Mouse (Mus musculus) R1 (cell line): ENCODE results near the gene Mettl24.
"Not testable (repeated sequence)": the region's sequence is repeated elsewhere in the genome, so short reads cannot be mapped to it uniquely, and the experiment has no call there.

Source experiments
- DNase-seq: peaks from one replicate; pipeline ENCODE4 v3.0.0-alpha.2; 2018; ENCODE audit warnings: low read depth, low spot score

The Mettl24 gene

DNA sequence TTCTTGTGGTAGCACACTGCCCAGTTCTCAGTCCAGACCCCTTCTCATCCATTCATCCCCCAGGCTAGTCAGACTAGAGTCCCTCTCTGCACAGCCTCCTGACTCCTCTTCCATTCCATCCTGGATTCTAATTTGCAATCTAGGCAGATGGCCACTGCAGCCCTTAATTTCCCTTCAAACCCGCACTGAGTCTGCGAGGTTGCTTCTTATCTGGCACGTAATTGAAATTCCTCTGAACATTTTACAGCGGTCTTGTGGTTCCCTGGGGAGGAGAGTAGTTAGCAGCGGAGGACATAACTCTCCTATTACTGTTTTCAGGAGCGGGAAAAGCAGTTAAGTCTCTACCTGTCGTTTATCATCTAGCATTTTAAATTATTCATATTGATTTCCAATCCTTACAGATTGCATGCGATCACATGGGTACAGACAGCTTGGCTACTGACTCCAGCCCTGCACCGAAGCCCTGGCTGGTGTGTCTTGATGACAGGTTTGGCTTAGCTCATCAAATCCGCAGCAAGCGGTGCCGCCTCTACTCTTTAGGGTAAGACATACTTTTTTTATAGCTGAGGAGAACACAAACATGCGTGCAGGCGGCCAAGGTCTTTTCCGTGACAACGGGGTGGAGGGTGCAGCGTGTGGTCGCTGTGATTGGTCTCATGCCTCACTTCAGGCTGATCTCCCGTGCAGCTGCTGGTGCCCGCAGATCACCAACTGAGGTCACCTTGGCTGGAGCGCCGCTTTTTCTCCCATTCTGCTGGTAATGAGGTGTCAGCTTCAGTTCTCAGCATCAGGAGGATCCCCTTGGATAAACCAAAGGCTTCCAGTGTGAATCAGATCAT, 54.4 kb downstream of the Mettl24 start:
- no peak for DNase-seq

DNA sequence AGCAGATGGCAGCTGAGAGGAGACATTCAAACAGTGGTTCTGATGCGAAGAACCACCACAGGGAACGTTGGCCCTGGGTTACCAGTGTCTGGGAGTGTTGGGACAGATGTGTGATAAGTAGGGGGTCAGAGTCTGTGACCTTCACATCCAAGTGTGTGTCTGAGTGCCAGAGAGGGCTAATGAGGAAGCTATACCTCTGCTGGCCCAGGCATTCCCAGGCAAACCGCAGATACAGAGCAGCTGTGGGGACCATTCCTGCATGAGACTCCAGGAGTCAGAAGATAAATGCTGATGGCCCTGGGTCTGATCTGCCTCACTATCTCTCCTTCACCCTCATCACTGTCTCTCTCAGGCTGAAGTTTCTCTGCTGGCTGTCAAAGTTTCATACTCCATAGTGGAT, 57.6 kb downstream of the Mettl24 start:
- no peak for DNase-seq

DNA sequence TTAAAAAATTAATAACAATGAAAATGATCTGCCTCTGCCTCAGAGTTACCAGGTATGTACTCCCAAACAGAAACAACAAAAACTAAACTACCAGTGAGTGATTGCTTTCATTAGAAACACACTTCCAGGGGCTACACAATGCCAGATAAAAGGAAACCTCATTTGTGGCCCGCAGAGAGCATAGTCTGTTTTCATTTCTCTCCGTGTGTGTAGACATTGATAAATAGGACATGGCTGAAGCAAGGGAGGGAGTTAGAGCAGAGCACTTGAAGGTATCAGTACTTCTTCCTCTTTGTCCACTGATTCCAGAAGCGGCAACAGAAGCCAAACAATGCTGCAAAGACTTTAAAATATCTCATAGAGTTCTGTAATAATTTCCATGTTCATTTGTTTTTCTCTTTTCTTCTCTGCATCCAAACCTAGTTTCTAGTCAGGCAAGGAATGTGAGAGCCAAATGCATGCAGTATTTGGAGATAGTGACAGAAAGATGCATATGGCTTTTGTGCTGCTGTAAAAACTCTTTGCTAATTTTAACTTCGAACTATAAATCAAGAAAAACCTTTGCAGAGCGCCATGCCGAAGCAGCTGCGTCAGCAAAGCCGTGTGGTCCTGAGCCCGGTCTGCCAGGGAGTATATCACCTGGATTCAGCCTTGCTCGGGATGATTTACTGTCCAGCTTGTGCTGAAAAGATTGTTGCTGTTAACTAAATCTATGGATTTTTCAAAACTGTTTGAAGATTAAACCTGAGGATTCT, 67.4 kb downstream of the Mettl24 start:
- DNase-seq, result no peak

DNA sequence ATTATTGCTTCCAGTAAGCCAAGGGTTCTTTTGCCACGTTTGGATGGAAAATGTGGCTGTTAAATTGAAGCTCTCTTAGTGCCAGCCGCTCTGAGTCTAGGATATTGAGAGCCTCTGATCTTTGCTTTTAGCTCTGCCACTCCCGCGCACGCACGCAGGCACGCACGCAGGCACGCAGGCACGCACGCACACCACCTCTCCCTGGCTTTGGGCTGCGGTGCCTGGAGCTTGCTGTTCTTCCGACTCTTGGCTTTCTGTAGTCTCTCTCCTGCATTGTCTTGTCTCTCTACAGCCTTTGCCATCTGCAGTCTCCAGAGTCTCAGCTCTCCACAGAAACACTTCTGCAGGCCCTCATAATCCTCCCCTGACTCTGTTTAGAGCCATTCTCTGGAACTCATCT, 68.1 kb downstream of the Mettl24 start:
- peak; percentile 46 for DNase-seq

DNA sequence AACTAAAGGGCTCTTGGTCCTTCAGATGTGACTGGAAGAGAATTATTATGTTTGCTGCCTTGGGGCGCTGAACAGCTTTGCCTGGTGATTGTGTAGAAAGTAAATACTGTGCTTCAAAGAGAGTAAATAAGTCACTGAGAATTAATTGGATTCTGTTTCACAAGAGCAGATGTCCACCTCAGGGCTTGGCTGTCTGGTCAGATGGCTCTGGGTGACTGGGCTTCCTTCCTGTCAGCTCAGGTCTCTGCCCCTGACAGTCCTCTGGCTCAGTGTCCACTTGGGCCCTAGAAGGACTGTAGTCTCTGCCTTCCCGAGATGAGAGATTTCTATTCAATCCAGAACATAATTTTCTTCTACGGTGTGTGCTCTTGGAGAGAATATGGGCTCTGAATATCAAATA, 70.0 kb downstream of the Mettl24 start:
- no peak for DNase-seq

DNA sequence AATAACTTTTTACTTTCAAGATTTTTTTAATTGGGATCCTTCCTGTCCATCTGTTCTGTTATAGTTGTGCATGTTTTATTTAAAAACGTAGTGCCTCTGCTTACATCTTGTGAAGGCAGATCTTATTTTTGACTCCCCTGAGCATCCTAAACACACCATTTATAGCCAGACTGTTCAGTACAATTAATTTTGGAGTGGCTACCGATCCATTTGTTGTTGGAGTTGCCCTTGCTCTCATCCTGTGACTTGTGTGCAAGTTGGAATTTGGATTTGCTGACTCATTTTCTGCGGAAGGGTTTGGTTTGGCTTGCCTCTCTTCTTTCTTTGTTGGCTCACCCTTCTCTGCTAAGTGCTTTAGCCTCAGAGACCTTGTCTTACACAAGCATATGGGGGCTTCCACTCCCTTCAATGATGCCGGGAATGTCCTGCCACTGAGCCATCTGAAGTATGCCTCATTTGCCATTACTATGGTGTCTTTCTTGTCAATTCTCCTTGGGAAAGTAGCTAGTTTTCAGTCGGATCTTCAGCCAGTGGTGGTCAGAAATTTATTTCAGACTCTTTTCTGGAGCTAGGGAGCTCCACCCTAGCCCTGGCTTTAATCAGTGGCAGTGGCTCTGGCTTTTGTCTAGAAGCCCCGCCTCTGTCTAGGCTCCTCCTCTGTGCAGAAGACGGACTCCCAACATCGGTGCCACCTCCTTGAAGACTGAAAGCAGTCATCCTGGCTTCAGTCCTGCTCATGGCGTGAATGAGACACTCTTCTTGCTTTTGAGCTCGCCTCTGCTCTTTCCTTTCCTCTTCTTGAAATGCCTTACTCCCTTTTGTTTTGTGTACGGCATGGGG, 75.3 kb downstream of the Mettl24 start:
- no peak for DNase-seq

DNA sequence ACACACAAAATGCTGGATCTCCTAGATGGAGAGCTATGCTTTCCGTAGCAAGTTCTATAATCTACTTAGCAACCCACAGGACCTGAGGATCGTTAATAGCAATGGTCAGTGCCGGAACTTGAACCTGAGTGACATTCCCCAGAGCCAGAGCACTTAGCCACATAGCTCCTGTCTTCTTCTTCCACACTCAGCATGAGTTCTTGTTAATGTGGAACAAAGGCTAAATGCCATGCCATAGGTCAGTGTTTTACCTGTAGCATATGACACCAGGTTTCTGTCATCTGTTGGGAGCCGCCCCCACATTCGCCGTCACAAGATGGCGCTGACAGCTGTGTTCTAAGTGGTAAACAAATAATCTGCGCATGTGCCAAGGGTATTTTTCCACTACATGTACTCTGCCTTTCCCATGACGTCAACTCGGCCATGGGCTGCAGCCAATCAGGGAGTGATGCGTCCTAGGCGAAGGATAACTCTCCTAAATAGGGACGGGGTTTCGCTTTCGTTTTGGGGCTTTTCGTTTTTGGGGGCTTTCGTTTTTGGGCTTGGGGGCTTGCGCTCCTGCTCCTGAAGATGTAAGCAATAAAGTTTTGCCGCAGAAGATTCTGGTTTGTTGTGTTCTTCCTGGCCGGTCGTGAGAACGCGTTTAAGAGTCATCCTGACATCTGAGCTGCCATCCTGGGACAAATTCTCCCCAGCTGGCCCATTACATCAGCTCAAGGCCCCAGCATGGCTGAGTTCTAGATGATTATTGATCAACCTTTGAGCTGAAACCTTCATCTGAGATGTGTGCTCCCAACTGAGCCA, 76.5 kb downstream of the Mettl24 start:
- not testable (repeated sequence) for DNase-seq

DNA sequence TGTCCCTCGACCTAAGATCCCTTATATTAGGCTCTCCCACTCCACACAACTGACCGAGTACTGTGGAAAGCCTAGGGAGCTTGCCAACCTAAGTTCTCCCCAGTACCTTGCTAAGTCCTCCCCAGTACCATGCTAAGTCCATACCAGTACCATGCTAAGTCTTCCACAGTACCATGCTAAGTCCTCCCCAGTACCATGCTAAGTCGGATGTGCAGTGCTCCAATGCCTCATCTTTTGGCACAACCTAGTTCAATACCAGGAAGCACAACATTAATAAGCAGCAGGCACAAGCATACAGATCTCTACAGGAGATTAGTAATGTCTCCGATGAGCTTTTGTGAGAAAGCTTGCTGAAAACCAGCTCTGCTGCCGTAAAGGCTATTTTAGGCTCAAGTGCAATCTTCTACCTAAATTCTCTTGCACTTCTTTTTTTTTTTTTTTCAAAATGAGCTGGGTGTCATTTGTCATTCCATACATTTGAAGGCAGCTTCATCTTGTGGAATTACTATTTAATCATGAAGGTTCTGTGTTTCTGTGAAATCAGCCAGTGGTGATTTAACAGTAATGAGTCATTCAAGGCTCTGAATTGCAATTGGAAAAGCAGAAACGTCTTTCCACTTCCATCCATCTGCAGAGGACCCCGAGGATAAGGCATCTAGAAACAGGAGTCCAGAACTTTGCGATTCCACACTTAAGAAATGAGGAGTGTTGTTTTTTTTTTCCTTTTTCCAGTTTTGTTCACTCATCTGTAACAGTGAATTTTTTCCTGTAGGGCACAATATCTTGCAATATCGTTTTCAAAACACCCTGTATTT, 77.3 kb downstream of the Mettl24 start:
- DNase-seq, result no peak

DNA sequence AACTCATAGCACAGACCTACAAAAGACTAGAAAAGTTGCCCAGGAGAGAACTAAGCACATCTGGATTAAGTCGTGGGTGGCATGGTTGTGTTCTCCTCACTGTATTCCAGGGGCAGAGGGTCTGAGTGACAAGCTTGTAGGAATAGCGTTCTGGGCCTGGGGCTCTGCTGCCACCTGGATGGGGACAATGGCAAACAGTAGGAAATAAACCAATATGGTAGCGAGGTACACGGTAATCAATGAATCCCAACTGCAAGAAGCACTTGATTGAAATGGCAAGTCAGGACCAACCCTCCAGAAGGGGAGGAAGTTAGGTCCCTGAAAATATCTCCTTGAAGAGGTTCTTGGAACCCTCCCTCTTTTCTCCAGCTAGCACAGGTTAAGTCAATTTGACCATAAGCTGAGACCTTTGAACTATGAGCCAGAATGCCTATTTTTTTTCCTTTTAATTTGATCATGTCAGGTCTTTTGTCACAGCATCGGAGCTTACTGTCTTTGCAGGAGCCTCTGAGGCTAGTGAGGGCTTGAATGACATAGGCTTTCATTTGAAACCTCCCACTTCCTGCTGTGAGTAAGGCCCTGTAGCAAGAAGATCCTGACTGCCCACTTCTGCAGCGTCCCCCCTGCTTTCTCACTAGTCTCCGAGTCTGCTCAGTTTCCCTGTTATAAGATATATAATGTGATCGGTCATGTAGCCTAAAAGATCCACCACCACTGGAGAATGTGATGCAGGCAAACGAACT, 78.1 kb downstream of the Mettl24 start:
- DNase-seq, result no peak

DNA sequence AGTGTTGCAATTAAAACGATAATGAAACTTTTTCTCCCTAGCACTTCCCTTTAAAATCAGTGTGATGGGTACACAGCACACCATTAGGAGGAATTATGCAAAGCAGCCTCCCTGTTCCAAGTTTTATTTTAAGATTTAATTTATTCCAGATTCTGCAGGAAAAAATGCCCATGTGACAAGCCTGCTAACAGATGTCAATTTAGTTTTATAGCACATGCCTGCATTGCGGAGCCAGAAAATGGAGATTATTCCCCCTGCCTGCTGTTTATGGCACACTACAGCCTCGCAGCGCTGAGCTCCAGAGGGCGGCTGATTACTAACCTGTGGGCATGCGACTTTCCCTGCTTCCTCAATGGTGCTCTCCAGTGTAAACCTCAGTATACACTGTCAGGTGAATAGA, 79.5 kb downstream of the Mettl24 start:
- DNase-seq, result no peak

DNA sequence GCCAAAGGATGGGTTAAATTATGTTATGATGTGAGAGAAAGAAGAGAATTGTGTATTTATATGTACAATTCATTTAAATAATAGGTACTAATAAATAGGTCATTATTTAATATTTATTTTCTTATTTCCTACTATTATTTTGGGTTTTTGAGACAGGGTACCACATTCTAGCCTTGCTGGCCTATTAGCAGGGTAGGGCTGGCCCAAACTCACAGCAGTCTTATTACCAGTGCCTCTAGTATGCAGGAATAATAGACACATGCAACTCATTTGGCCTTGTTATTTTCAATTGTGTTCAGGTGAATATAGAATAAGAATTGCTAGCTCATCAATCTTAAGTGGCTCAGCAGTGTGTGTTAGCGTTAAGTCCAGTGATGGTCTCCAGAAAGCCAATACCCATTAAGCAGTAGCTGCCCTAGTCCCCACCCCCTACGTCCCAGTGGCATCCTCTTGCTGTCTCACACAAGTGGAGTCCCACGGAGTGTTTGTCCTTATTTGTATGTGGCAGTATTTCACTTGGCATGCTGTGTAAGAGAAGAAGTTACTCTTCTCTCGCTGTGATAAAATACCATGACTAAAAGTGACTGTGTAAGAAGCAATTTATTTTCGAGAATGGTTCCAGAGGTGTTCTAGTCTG, 80.1 kb downstream of the Mettl24 start:
- DNase-seq, result no peak

DNA sequence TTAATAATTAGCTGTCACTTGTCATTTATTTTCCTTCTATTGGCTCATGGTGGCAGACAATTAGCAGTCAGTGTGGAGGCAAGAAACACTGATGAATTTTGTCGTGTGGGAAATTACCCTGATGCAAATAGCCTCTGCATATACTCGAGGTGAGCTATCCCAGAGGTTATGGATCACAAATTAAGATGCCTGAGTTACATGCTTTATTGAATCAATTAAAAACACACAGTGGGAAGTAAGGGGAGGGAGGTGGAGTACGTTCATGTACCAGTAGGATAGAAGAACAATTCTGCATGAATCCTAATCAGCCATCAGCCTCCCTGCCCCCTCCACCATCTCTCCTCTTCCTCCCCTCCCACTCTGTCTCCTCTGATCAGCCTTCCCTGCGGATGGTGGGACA, 89.2 kb downstream of the Mettl24 start:
- no peak for DNase-seq

DNA sequence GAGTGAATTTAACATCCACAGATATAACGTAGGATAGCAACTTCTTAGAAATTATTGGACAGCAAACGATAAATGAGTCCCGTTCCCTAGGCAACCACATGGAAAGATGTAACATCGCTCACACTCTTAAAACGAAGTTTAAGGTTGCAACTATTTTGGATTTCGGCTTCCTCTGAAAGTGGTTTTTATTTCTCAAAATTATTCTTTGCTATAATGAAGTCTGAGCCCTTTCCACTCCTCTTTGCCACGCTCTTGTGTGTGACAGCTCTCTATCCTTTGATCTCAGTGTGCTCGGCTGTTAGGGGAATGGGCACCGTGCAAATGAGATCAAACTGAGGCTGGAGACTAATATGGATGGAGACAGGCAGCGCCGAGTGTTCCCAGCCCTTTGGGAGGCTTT, 92.1 kb downstream of the Mettl24 start:
- no peak for DNase-seq

DNA sequence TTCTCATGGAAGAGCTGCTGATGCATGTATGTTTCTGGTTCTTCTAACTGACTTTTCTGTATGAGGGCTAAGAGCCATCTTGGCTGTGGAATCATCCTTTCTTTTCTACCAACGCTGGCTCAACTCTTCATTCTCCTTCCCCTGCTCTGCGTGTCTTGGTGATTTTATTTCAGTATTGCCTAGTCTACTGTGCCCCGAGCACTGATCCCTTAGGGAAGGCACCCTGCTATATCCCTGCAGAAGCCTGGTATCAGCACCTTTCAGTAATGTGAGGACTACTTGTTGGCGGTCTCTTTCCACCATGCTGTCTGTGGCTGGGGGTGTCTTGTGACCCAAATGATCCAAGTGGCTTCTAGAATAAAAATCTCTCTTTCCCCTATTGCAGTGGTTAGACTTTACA, 92.6 kb downstream of the Mettl24 start:
- no peak for DNase-seq

DNA sequence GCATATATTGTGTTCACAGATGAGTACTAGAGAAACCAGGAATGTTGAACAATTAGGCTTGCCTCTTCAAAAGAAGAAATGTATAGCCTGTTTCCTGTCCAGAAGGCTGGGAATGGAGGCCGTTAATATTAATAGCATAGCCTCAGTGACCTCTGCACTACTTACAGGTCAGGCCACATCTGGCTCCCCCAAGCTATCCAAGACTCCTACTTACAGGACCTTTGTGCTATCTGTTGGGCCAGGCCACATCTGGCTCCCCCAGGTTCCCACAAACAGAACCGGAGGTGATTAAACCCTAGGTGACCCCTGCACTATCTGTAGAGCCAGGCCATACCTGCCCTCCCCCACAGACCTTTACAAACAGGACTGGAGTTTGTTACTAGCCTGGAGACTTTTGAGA, 94.1 kb downstream of the Mettl24 start:
- DNase-seq, result no peak

DNA sequence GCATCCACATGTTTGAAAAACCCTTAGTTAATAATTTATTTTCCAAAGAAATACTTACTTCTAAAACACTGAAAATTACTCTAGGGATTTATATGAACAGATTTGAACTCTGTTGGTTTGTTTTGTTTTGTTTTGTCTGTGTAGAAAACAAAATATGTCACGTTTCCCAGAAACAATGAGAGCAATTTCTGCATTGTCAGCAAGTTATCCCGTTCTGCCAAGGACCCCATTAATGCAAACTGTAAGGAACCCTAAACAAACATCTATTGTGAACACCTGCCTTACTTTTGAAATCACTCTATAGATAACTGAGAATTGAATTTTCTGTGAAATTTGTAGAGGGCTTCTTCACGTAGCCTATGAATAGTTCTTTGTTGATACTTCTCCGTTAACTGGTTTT, 95.4 kb downstream of the Mettl24 start:
- no peak for DNase-seq

DNA sequence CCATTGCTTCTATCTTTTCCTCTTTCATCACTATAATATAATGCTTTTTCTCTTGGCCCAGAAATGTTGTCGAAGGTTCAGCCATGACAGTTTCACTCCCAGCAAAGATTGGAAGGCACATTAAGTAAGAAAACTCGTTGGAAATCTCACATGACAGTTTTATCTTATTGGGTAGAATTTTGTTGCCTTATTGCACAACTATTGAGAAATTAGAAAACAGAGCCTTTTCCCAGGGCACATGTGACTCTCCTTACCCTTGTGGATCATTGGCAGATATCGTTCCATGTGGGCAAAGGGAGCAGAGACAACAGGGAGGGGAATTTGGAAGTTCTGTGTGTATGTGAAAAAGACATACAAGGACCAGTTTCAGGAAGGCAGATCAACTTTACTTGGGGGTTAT, 107.3 kb downstream of the Mettl24 start:
- DNase-seq, result no peak

DNA sequence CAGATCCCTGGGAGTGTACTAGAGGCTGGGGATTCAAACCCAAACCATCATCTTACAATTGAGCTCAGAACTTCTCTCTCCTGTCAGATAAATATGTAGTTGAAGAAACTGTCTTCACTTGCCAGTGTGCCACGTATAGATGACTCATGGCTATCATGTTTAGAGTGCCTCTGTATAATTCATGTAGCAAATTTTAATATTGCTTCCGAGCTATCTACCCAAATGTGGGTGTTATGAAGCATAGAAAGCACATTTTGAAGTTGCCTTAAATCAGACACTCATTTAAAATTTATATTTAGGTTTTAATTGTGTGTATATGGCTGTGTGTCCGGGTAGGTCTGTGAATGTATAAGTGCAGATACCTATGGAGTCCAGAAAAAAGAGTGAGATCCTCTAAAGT, 109.0 kb downstream of the Mettl24 start:
- DNase-seq, result no peak

DNA sequence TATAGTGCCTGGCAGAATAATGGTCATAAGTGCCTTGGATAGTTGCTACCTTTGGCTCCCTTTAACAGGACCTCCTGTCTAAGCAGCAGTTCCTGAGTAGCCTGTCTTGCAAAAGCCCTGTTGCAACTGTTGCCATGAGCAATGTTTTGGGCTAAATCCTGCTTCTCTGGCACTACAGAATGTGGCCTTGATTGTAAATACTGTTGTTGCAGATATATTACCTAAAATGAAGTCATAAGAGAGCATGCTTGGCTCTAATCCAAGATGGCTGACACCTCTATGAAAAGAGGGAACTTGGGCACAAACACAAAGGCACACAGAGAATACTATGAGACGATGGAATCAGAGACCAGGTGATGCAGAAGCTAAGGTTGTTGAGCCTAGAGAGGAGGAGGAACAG, 122.1 kb downstream of the Mettl24 start:
- DNase-seq, result no peak
